Mouse (Mus musculus) c-Kit-positive CD71-negative TER-119-negative erythroid progenitor cells, embryonic 14.5 days (primary cell): Measurements from ENCODE around the gene Pde4d.
A peak's percentile ranks its signal among the peaks of the same experiment; 100 is the strongest.

ENCODE experiments used
- DNase-seq: peaks from one replicate; pipeline ENCODE4 v3.0.0-alpha.2; 2013; ENCODE audit warnings: low read depth

Gene Pde4d

GRCm38 (mm10) chr13:108449116-108450097 is at the start of gene Pde4d:
Pde4d (plus strand) TSS chr13:108449948.
- DNase-seq: no peak

- no peak for DNase-seq
Measured at GRCm38 (mm10) chr13:108403197-108403596, 46.6 kb upstream of the Pde4d start.

- DNase-seq: no peak
Measured at GRCm38 (mm10) chr13:108404372-108404771, 45.4 kb upstream of the Pde4d start.

- DNase-seq: no peak
Measured at GRCm38 (mm10) chr13:108415464-108415863, 34.3 kb upstream of the Pde4d start.

GRCm38 (mm10) chr13:108418741-108419507 is 30.8 kb upstream of the Pde4d start:
- no peak for DNase-seq

GRCm38 (mm10) chr13:108426322-108426721 is 23.4 kb upstream of the Pde4d start:
- DNase-seq: no peak

GRCm38 (mm10) chr13:108428809-108429208 is 20.9 kb upstream of the Pde4d start:
- no peak for DNase-seq

- DNase-seq: no peak
Measured at GRCm38 (mm10) chr13:108429623-108430022, 20.1 kb upstream of the Pde4d start.

- DNase-seq: no peak
Measured at GRCm38 (mm10) chr13:108431776-108432175, 18.0 kb upstream of the Pde4d start.

GRCm38 (mm10) chr13:108435687-108436086 is 14.1 kb upstream of the Pde4d start:
- DNase-seq: no peak

GRCm38 (mm10) chr13:108437424-108437823 is 12.3 kb upstream of the Pde4d start:
- DNase-seq: no peak

- DNase-seq: no peak
Measured at GRCm38 (mm10) chr13:108439012-108439411, 10.7 kb upstream of the Pde4d start.

GRCm38 (mm10) chr13:108448348-108448931 is 1.3 kb upstream of the Pde4d start:
- DNase-seq: no peak

GRCm38 (mm10) chr13:108451122-108451521 is 1.4 kb downstream of the Pde4d start:
- no peak for DNase-seq

- no peak for DNase-seq
Measured at GRCm38 (mm10) chr13:108453064-108453919, 3.5 kb downstream of the Pde4d start.

GRCm38 (mm10) chr13:108462518-108462917 is 12.8 kb downstream of the Pde4d start:
- no peak for DNase-seq

GRCm38 (mm10) chr13:108465755-108466154 is 16.0 kb downstream of the Pde4d start:
- peak; percentile 31 for DNase-seq

- no peak for DNase-seq
Measured at GRCm38 (mm10) chr13:108467046-108467445, 17.3 kb downstream of the Pde4d start.

GRCm38 (mm10) chr13:108480451-108480850 is 30.7 kb downstream of the Pde4d start:
- no peak for DNase-seq

GRCm38 (mm10) chr13:108485036-108485435 is 35.3 kb downstream of the Pde4d start:
- DNase-seq: peak; percentile 22

- DNase-seq: no peak
Measured at GRCm38 (mm10) chr13:108487066-108487465, 37.3 kb downstream of the Pde4d start.
